9 mouse cellular contexts compared by ENCODE assay signal in the genomic region with DNA sequence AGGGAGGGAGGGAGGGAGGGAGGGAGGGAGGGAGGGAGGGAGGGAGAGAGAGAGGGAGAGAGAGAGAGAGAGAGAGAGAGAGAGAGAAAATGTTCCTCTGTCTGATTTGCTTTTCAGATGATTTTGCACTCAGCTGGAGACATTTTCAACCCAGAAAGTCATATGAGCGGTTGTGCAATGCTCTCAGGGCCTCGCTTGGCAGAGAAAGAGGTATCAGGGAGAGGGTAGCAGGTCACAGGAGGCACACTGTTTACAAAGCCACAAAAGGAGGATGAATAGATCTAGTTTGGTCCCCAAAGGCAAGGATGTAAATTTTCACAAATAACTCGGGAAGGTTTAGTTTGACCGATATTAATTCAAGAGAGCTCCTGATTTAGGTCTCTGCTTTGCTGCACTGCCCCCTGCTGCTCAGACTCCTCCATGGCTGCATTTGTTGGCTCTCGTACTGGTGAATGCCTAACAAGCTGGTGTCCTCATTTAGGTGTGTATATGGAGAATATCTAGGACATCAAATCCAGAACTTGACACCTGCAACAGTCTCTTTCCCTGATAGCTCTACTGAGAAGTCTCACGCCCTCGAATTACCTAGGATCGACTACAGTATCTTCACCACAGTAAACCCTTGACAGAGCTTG.
DNase-seq lines count a peak whose midpoint lies in the region; ATAC-seq and TF ChIP-seq lines count a peak whose summit lies in the region.
"Had no signal": no experiment of that assay in that cellular context is flagged by ENCODE, and none has a peak within 500 bp of the region (broad histone marks: within the 10 kb centered on the region; RNA-seq: fewer than 3 reads in every experiment).

No protein-coding gene starts in this region.

- peak; percentile 68 for TF ChIP-seq CTCF in Patski (IDR thresholded peaks at IDR 0.05)

- H3K9ac ChIP-seq in intestine, embryonic 14.5 days (ENCODE audit: low read length) = no peak overlapping the region
- no peak overlapping the region for H3K9ac ChIP-seq in intestine, embryonic 15.5 days
- H3K9ac ChIP-seq: limb, embryonic 13.5 days had no signal

- H3K27ac ChIP-seq in intestine, embryonic 14.5 days (ENCODE audit: low read depth) = no peak overlapping the region
- no peak overlapping the region for H3K27ac ChIP-seq in intestine, embryonic 15.5 days
- H3K27ac ChIP-seq: limb, embryonic 13.5 days had no signal

- no peaks in the 10 kb centered on the region for H3K9me3 ChIP-seq in intestine, embryonic 14.5 days (ENCODE audit: control insufficient read depth, low read length)
- no peaks in the 10 kb centered on the region for H3K9me3 ChIP-seq in intestine, embryonic 15.5 days
- H3K9me3 ChIP-seq: limb, embryonic 13.5 days had no signal

- intact Hi-C loops in gastrocnemius, postnatal 14 days (cut with DNase I; ENCODE audit: low total_unique reads) = no loop called here

- ATAC-seq in intestine, embryonic 14.5 days (replicated peaks; ENCODE audit: low FRiP score, low TSS enrichment, low read depth) = no peak
- ATAC-seq in intestine, embryonic 15.5 days = no peak
- no peak for ATAC-seq in Patski

- DNase-seq in intestine, embryonic 14.5 days (ENCODE audit: low spot score) = peak; percentile 71
- no peak for DNase-seq in Patski (ENCODE audit: low read depth, low spot score)
- peak; percentile 87 to 89 for DNase-seq in cerebellum, postnatal 10 days
- peak; percentile 34 for DNase-seq in gastrocnemius, postnatal 14 days
- DNase-seq in left cerebral cortex, adult 8-10 months (ENCODE audit: low spot score in 2 of 2) = peak; percentile 54 to 57
- DNase-seq in retina, postnatal 1 day = peak; percentile 71
- no peak for DNase-seq in thymus, postnatal 0 days (ENCODE audit: low spot score)

- no peak overlapping the region for H3K4me2 ChIP-seq in intestine, embryonic 14.5 days (ENCODE audit: low read length)
- no peak overlapping the region for H3K4me2 ChIP-seq in intestine, embryonic 15.5 days (replicated peaks)
- H3K4me2 ChIP-seq: limb, embryonic 13.5 days had no signal

- in situ Hi-C loops in Patski (cut with MboI; ENCODE audit: low pct_unique_long_range_greater_than_20kb) = no loop called here

- 64% methylated on average over 8 of the region's 8 CpGs for WGBS in intestine, embryonic 14.5 days
- 57% methylated on average over 8 of the region's 8 CpGs for WGBS in intestine, embryonic 15.5 days

- no peaks in the 10 kb centered on the region for H3K27me3 ChIP-seq in intestine, embryonic 14.5 days (replicated peaks; ENCODE audit: control insufficient read depth, insufficient read depth, low read length)
- no peaks in the 10 kb centered on the region for H3K27me3 ChIP-seq in intestine, embryonic 15.5 days (replicated peaks)
- H3K27me3 ChIP-seq in Patski = peaks cover 26% of the 10 kb centered on the region

- CTCF ChIA-PET in Patski (lab: Charles Lee) = interaction anchor here (1.0 to 1.9 kb wide), 2 partner anchors 11 to 34 kb away, joined by 4 to 5 read pairs; no protein-coding TSS in a partner anchor

- H3K4me3 ChIP-seq in intestine, embryonic 14.5 days (ENCODE audit: low read depth, low read length) = no peak overlapping the region
- H3K4me3 ChIP-seq in intestine, embryonic 15.5 days (replicated peaks) = no peak overlapping the region
- H3K4me3 ChIP-seq: limb, embryonic 13.5 days had no signal

- POLR2A ChIA-PET in Patski (lab: Charles Lee) = no interaction called here

- no peaks in the 10 kb centered on the region for H3K36me3 ChIP-seq in intestine, embryonic 14.5 days (ENCODE audit: control insufficient read depth, insufficient read depth, low read length)
- H3K36me3 ChIP-seq in intestine, embryonic 15.5 days = no peaks in the 10 kb centered on the region
- H3K36me3 ChIP-seq: limb, embryonic 13.5 days had no signal

- no peaks in the 10 kb centered on the region for H3K4me1 ChIP-seq in intestine, embryonic 14.5 days (replicated peaks; ENCODE audit: control insufficient read depth, insufficient read depth, low read length)
- no peaks in the 10 kb centered on the region for H3K4me1 ChIP-seq in intestine, embryonic 15.5 days (replicated peaks)
- H3K4me1 ChIP-seq: limb, embryonic 13.5 days had no signal

Comparison
In these comparisons a context has a peak if more than half of its experiments do, and no peak if none do; other contexts are left out.
1. DNase-seq: peak in intestine, embryonic 14.5 days (single experiment), cerebellum, postnatal 10 days (2 of 2), gastrocnemius, postnatal 14 days (single experiment), left cerebral cortex, adult 8-10 months (2 of 2) and retina, postnatal 1 day (single experiment); none in Patski (single experiment) and thymus, postnatal 0 days (single experiment).